Mouse (Mus musculus) stomach, embryonic 15.5 days (tissue): ENCODE results near the gene Cpeb3. TPM values are rescaled to one million over a fixed set of nuclear protein-coding genes. Genes with fewer than 3 reads are reported as not detected.
"Not testable (repeated sequence)": the region's sequence is repeated elsewhere in the genome, so short reads cannot be mapped to it uniquely, and the experiment has no call there.

Experiments used
- ATAC-seq: fragments of 200-750 bp; cut with Nextera tagmentation; 2 replicates; pipeline ENCODE4 v1.8.0; 2017; ENCODE audit warnings: low read depth, moderate number of reproducible peaks, moderate TSS enrichment; ENCODE audit not compliant: insufficient read depth, low FRiP score
- H3K27ac ChIP-seq: fragments of 300-500 bp; sonication (generic); 2 replicates; pipeline ENCODE4 v1.5.1; 2015; ENCODE audit warnings: mild to moderate bottlenecking, inconsistent platforms
- H3K27me3 ChIP-seq: fragments of 300-500 bp; sonication (generic); replicated peaks from 2 replicates; pipeline ENCODE4 v1.6.1; 2015; ENCODE audit warnings: inconsistent platforms
- H3K36me3 ChIP-seq: fragments of 300-500 bp; sonication (generic); 2 replicates; pipeline ENCODE4 v1.6.1; 2015; ENCODE audit warnings: inconsistent platforms
- H3K4me1 ChIP-seq: fragments of 300-500 bp; sonication (generic); 2 replicates; pipeline ENCODE4 v1.6.1; 2015; ENCODE audit warnings: inconsistent platforms
- H3K4me2 ChIP-seq: fragments of 300-500 bp; sonication (generic); 2 replicates; pipeline ENCODE4 v1.6.1; 2015; ENCODE audit warnings: mild to moderate bottlenecking, inconsistent platforms
- H3K4me3 ChIP-seq: fragments of 300-500 bp; sonication (generic); replicated peaks from 2 replicates; pipeline ENCODE4 v1.5.1; 2015; ENCODE audit warnings: inconsistent platforms
- H3K9ac ChIP-seq: fragments of 300-500 bp; sonication (generic); 2 replicates; pipeline ENCODE4 v1.6.1; 2015; ENCODE audit warnings: inconsistent platforms
- H3K9me3 ChIP-seq: fragments of 300-500 bp; sonication (generic); 2 replicates; pipeline ENCODE4 v1.6.1; 2016; ENCODE audit warnings: inconsistent platforms
- WGBS: fragments of 180-500 bp; shearing (Covaris S2); methylation state at CpG from one replicate; pipeline ENCODE4 v1.1.7; 2015; 5-methylcytosine and 5-hydroxymethylcytosine counted together
- polyA plus RNA-seq: library from polyadenylated mRNA; unstranded; fragments of >200 nt; fragmentation: Nextera tagmentation; extraction: Ambion mirVana; gene quantifications from 2 replicates; pipeline ENCODE4 v1.2.1, GENCODE M21; 2015

Cpeb3 gene
- polyA plus RNA-seq, 1 experiment from 2014 or later, result 1.3 TPM

- Histone ChIP-seq H3K36me3 (no peaks in the 10 kb centered on the region), H3K27me3 (no peaks in the 10 kb centered on the region), H3K4me2 (no peak overlapping the region), H3K9me3 (no peaks in the 10 kb centered on the region), H3K4me3 (no peak overlapping the region), H3K4me1 (no peaks in the 10 kb centered on the region), H3K27ac (no peak overlapping the region), H3K9ac (no peak overlapping the region)
- WGBS, result 37% methylated on average over 2 of the region's 2 CpGs
- no peak for ATAC-seq
Observed at GRCm38 (mm10) chr19:37137133-37137532, 71.3 kb downstream of the Cpeb3 start.

- H3K9ac ChIP-seq, H3K4me1 ChIP-seq, H3K27me3 ChIP-seq, H3K9me3 ChIP-seq, H3K27ac ChIP-seq, ATAC-seq, H3K36me3 ChIP-seq, H3K4me3 ChIP-seq, H3K4me2 ChIP-seq: not testable (repeated sequence)
- 85% methylated on average over 2 of the region's 2 CpGs for WGBS
Observed at GRCm38 (mm10) chr19:37135459-37135858, 72.9 kb downstream of the Cpeb3 start.

GRCm38 (mm10) chr19:37133666-37134065 lies 74.7 kb downstream of the Cpeb3 start:
- H3K36me3 ChIP-seq, result no peaks in the 10 kb centered on the region
- H3K27ac ChIP-seq, result no peak overlapping the region
- no peaks in the 10 kb centered on the region for H3K27me3 ChIP-seq
- H3K4me3 ChIP-seq, result no peak overlapping the region
- 90% methylated on average over 4 of the region's 4 CpGs for WGBS
- H3K9me3 ChIP-seq, result no peaks in the 10 kb centered on the region
- H3K4me1 ChIP-seq, result no peaks in the 10 kb centered on the region
- H3K4me2 ChIP-seq, result no peak overlapping the region
- H3K9ac ChIP-seq, result no peak overlapping the region
- ATAC-seq, result no peak

- Histone ChIP-seq H3K9ac (no peak overlapping the region), H3K27me3 (no peaks in the 10 kb centered on the region), H3K4me3 (no peak overlapping the region), H3K9me3 (no peaks in the 10 kb centered on the region), H3K4me2 (no peak overlapping the region), H3K27ac (no peak overlapping the region), H3K4me1 (no peaks in the 10 kb centered on the region), H3K36me3 (no peaks in the 10 kb centered on the region)
- no peak for ATAC-seq
- WGBS, result 77% methylated on average over 1 of the region's 1 CpGs
Observed at GRCm38 (mm10) chr19:37131660-37132059, 76.7 kb downstream of the Cpeb3 start.

- no peaks in the 10 kb centered on the region for H3K4me1 ChIP-seq
- H3K27me3 ChIP-seq, result no peaks in the 10 kb centered on the region
- no peak overlapping the region for H3K9ac ChIP-seq
- H3K36me3 ChIP-seq, result no peaks in the 10 kb centered on the region
- ATAC-seq, result no peak
- H3K4me2 ChIP-seq, result no peak overlapping the region
- H3K27ac ChIP-seq, result no peak overlapping the region
- H3K9me3 ChIP-seq, result no peaks in the 10 kb centered on the region
- 88% methylated on average over 4 of the region's 4 CpGs for WGBS
- no peak overlapping the region for H3K4me3 ChIP-seq
Observed at GRCm38 (mm10) chr19:37128461-37128860, 79.9 kb downstream of the Cpeb3 start.

GRCm38 (mm10) chr19:37127018-37127567 lies 81.3 kb downstream of the Cpeb3 start:
- Histone ChIP-seq H3K9me3 (no peaks in the 10 kb centered on the region), H3K9ac (no peak overlapping the region), H3K4me2 (no peak overlapping the region), H3K36me3 (no peaks in the 10 kb centered on the region), H3K27me3 (no peaks in the 10 kb centered on the region), H3K4me3 (no peak overlapping the region), H3K27ac (no peak overlapping the region), H3K4me1 (no peaks in the 10 kb centered on the region)
- ATAC-seq, result no peak
- 71% methylated on average over 5 of the region's 5 CpGs for WGBS

- no peak for ATAC-seq
- Histone ChIP-seq H3K27ac (no peak overlapping the region), H3K9me3 (no peaks in the 10 kb centered on the region), H3K4me1 (no peaks in the 10 kb centered on the region), H3K27me3 (no peaks in the 10 kb centered on the region), H3K4me2 (no peak overlapping the region), H3K4me3 (no peak overlapping the region), H3K36me3 (no peaks in the 10 kb centered on the region), H3K9ac (no peak overlapping the region)
Observed at GRCm38 (mm10) chr19:37124961-37125360, 83.4 kb downstream of the Cpeb3 start.

- Histone ChIP-seq H3K9ac (no peak overlapping the region), H3K36me3 (no peaks in the 10 kb centered on the region), H3K9me3 (no peaks in the 10 kb centered on the region), H3K27me3 (no peaks in the 10 kb centered on the region), H3K4me3 (no peak overlapping the region), H3K4me2 (no peak overlapping the region), H3K4me1 (no peaks in the 10 kb centered on the region), H3K27ac (no peak overlapping the region)
- WGBS, result 52% methylated on average over 2 of the region's 2 CpGs
- no peak for ATAC-seq
Observed at GRCm38 (mm10) chr19:37119281-37119680, 89.1 kb downstream of the Cpeb3 start.

- Histone ChIP-seq H3K4me1 (no peaks in the 10 kb centered on the region), H3K27ac (no peak overlapping the region), H3K4me2 (no peak overlapping the region), H3K4me3 (no peak overlapping the region), H3K9ac (no peak overlapping the region), H3K27me3 (no peaks in the 10 kb centered on the region), H3K36me3 (no peaks in the 10 kb centered on the region), H3K9me3 (no peaks in the 10 kb centered on the region)
- ATAC-seq, result no peak
- 86% methylated on average over 1 of the region's 1 CpGs for WGBS
Observed at GRCm38 (mm10) chr19:37115824-37116223, 92.6 kb downstream of the Cpeb3 start.

GRCm38 (mm10) chr19:37115374-37115773 lies 93.0 kb downstream of the Cpeb3 start:
- Histone ChIP-seq H3K9me3 (no peaks in the 10 kb centered on the region), H3K4me3 (no peak overlapping the region), H3K36me3 (no peaks in the 10 kb centered on the region), H3K27ac (no peak overlapping the region), H3K4me1 (no peaks in the 10 kb centered on the region), H3K27me3 (no peaks in the 10 kb centered on the region), H3K4me2 (no peak overlapping the region), H3K9ac (no peak overlapping the region)
- WGBS, result 71% methylated on average over 8 of the region's 8 CpGs
- no peak for ATAC-seq

- no peak overlapping the region for H3K9ac ChIP-seq
- 75% methylated on average over 6 of the region's 6 CpGs for WGBS
- no peak overlapping the region for H3K4me3 ChIP-seq
- H3K9me3 ChIP-seq, result no peaks in the 10 kb centered on the region
- no peak overlapping the region for H3K4me2 ChIP-seq
- no peak overlapping the region for H3K27ac ChIP-seq
- H3K36me3 ChIP-seq, result no peaks in the 10 kb centered on the region
- H3K27me3 ChIP-seq, result no peaks in the 10 kb centered on the region
- H3K4me1 ChIP-seq, result no peaks in the 10 kb centered on the region
- ATAC-seq, result no peak
Observed at GRCm38 (mm10) chr19:37111831-37112230, 96.6 kb downstream of the Cpeb3 start.

GRCm38 (mm10) chr19:37110494-37110893 lies 97.9 kb downstream of the Cpeb3 start:
- H3K4me3 ChIP-seq, result no peak overlapping the region
- H3K27me3 ChIP-seq, result no peaks in the 10 kb centered on the region
- H3K4me2 ChIP-seq, result no peak overlapping the region
- H3K36me3 ChIP-seq, result no peaks in the 10 kb centered on the region
- WGBS, result 69% methylated on average over 1 of the region's 1 CpGs
- H3K27ac ChIP-seq, result no peak overlapping the region
- no peak overlapping the region for H3K9ac ChIP-seq
- H3K4me1 ChIP-seq, result no peaks in the 10 kb centered on the region
- H3K9me3 ChIP-seq, result no peaks in the 10 kb centered on the region
- ATAC-seq, result no peak

GRCm38 (mm10) chr19:37109853-37110252 lies 98.5 kb downstream of the Cpeb3 start:
- Histone ChIP-seq H3K4me1 (no peaks in the 10 kb centered on the region), H3K36me3 (no peaks in the 10 kb centered on the region), H3K27me3 (no peaks in the 10 kb centered on the region), H3K4me2 (no peak overlapping the region), H3K9me3 (no peaks in the 10 kb centered on the region), H3K27ac (no peak overlapping the region), H3K4me3 (no peak overlapping the region), H3K9ac (no peak overlapping the region)
- 86% methylated on average over 4 of the region's 4 CpGs for WGBS
- ATAC-seq, result no peak
